Comparison of ENCODE assay signal across 23 mouse cellular contexts in genomic region chr7:80843176-80843575, GRCm38 (mm10). TPM values are rescaled to one million over a fixed set of nuclear protein-coding genes. Genes with fewer than 3 reads are reported as not detected.
A peak's percentile ranks its signal among the peaks of the same experiment; 100 is the strongest.
DNase-seq lines count a peak whose midpoint lies in the region; ATAC-seq and TF ChIP-seq lines count a peak whose summit lies in the region.
"Had no signal": no experiment of that assay in that cellular context is flagged by ENCODE, and none has a peak within 500 bp of the region (broad histone marks: within the 10 kb centered on the region; RNA-seq: fewer than 3 reads in every experiment).

No protein-coding gene starts in this region.

- peak; percentile 28 for DNase-seq in MN1 (ENCODE audit: low spot score)
- DNase-seq in gastrocnemius, postnatal 4 days (ENCODE audit: low spot score in 2 of 2) = no peak
- DNase-seq: adrenal gland, adult 8-10 months; adrenal gland, postnatal 14 days; adrenal gland, postnatal 36 days; B cell, adult 2 months; cerebellum, adult 11-12 months; cerebellum, adult 2 months; cerebellum, adult 9-10 months; cerebellum, postnatal 10 days; cerebellum, postnatal 25 days had no signal

- H3K4me3 ChIP-seq in embryonic fibroblast, embryonic 13.5 days (ENCODE audit: insufficient read depth, low read length) = no peak overlapping the region
- H3K4me3 ChIP-seq: embryonic facial prominence, embryonic 10.5 days; embryonic facial prominence, embryonic 12.5 days; forebrain, embryonic 10.5 days; forebrain, embryonic 12.5 days had no signal

- peaks cover 21% of the 10 kb centered on the region for H3K4me1 ChIP-seq in embryonic fibroblast, embryonic 13.5 days (ENCODE audit: control insufficient read depth, insufficient read depth, low read length)
- H3K4me1 ChIP-seq: forebrain, embryonic 10.5 days; forebrain, embryonic 12.5 days had no signal

- no peak for TF ChIP-seq CTCF in embryonic fibroblast, embryonic 13.5 days (IDR thresholded peaks at IDR 0.05; ENCODE audit: borderline replicate concordance, insufficient read depth, low read length)

- ATAC-seq in erythroid progenitor cell, adult 5-6 weeks (replicated peaks; ENCODE audit: low FRiP score, poor library complexity, severe bottlenecking) = no peak
- no peak for ATAC-seq in erythroblast, adult 5-6 weeks (replicated peaks; ENCODE audit: low FRiP score, poor library complexity, severe bottlenecking)
- ATAC-seq: activated CD4-positive, CD25-positive, alpha-beta regulatory T cell, adult 4 months; CD4-positive, CD25-positive, alpha-beta regulatory T cell, adult 4 months; forebrain, embryonic 14.5 days; forebrain, embryonic 16.5 days; Patski had no signal

- peak overlapping the region; percentile 78; the same call in 1 of the 2 replicates for H3K27ac ChIP-seq in embryonic fibroblast, embryonic 13.5 days (ENCODE audit: insufficient read depth, low read length)
- H3K27ac ChIP-seq: embryonic facial prominence, embryonic 10.5 days; embryonic facial prominence, embryonic 12.5 days; forebrain, embryonic 10.5 days; forebrain, embryonic 12.5 days had no signal

- TF ChIP-seq POLR2A in embryonic fibroblast, embryonic 13.5 days (IDR thresholded peaks at IDR 0.05; ENCODE audit: low read depth, low read length) = no peak

RNA-seq across cellular contexts. Expression of gene Iqgap1, which starts 17.4 kb away (rescaled TPM):
- polyA plus RNA-seq in embryonic fibroblast, embryonic 13.5 days (2011; ENCODE audit: insufficient read length, low read depth, missing spikeins) = 206 and 311 TPM in 2 replicates
- 33.2 and 83.8 TPM in 2 replicates for total RNA-seq in erythroid progenitor cell, adult 5-6 weeks (2015; ENCODE audit: low replicate concordance)
- total RNA-seq in erythroid progenitor cell, adult 5-6 weeks (2017; ENCODE audit: low replicate concordance) = 30.0 and 35.0 TPM in 2 replicates
- total RNA-seq in gastrocnemius, postnatal 4 days (2021) = 10 to 100 TPM; 80.1 to 83.1 TPM
- 41.8 and 71.3 TPM in 2 replicates for total RNA-seq in erythroblast, adult 5-6 weeks (2015; ENCODE audit: low replicate concordance)
- 33.5 and 38.6 TPM in 2 replicates for total RNA-seq in erythroblast, adult 5-6 weeks (2017; ENCODE audit: low replicate concordance)

RNA-seq across cellular contexts. Expression of gene Zscan2, which starts 17.5 kb away (rescaled TPM):
- polyA plus RNA-seq in embryonic fibroblast, embryonic 13.5 days (2011; ENCODE audit: insufficient read length, low read depth, missing spikeins) = 2.7 and 5.1 TPM in 2 replicates
- total RNA-seq in erythroid progenitor cell, adult 5-6 weeks (2015; ENCODE audit: low replicate concordance) = not detected in 2 replicates
- 0.51 and 2.9 TPM in 2 replicates for total RNA-seq in erythroid progenitor cell, adult 5-6 weeks (2017; ENCODE audit: low replicate concordance)
- total RNA-seq in gastrocnemius, postnatal 4 days (2021) = 1 to 10 TPM; 5.5 TPM
- 0.58 and 0.63 TPM in 2 replicates for total RNA-seq in erythroblast, adult 5-6 weeks (2015; ENCODE audit: low replicate concordance)
- total RNA-seq in erythroblast, adult 5-6 weeks (2017; ENCODE audit: low replicate concordance) = 2.7 TPM in 1 of 2 replicates, not detected in the other

RNA-seq across cellular contexts. Expression of gene Wdr73, which starts 57.9 kb away (rescaled TPM):
- 9.3 and 13.0 TPM in 2 replicates for polyA plus RNA-seq in embryonic fibroblast, embryonic 13.5 days (2011; ENCODE audit: insufficient read length, low read depth, missing spikeins)
- 4.0 and 9.6 TPM in 2 replicates for total RNA-seq in erythroid progenitor cell, adult 5-6 weeks (2015; ENCODE audit: low replicate concordance)
- total RNA-seq in erythroid progenitor cell, adult 5-6 weeks (2017; ENCODE audit: low replicate concordance) = 1.6 and 4.1 TPM in 2 replicates
- 1 to 10 TPM; 9.1 to 9.5 TPM for total RNA-seq in gastrocnemius, postnatal 4 days (2021)
- 6.7 and 9.0 TPM in 2 replicates for total RNA-seq in erythroblast, adult 5-6 weeks (2015; ENCODE audit: low replicate concordance)
- 3.2 and 10.3 TPM in 2 replicates for total RNA-seq in erythroblast, adult 5-6 weeks (2017; ENCODE audit: low replicate concordance)
